Mouse (Mus musculus) cortical plate, adult 2 months (tissue): ENCODE data around the gene Fam129a.

Experiments
- CTCF ChIP-seq: fragments of 200-500 bp; IDR thresholded peaks from 2 replicates; pipeline ENCODE4 v1.5.1; 2011; ENCODE audit warnings: mild to moderate bottlenecking, control low read depth, low read length; ENCODE audit not compliant: insufficient read depth; ENCODE audit errors: extremely low read depth
- POLR2A ChIP-seq: fragments of 200-500 bp; IDR thresholded peaks from 2 replicates; pipeline ENCODE4 v1.6.1; 2011; ENCODE audit warnings: mild to moderate bottlenecking, low read length, control low read depth; ENCODE audit not compliant: insufficient read depth; ENCODE audit errors: extremely low read depth

GRCm38 (mm10) chr1:151629591-151630250, 58.7 kb downstream of the Fam129a start:
- no peak for TF ChIP-seq CTCF
- TF ChIP-seq POLR2A = no peak
